Comparison of ENCODE assay signal across 8 mouse cellular contexts in genomic region chr5:88765587-88765986, GRCm38 (mm10). TPM values are rescaled to one million over a fixed set of nuclear protein-coding genes. Genes with fewer than 3 reads are reported as not detected.
DNase-seq lines count a peak whose midpoint lies in the region; ATAC-seq and TF ChIP-seq lines count a peak whose summit lies in the region.

No protein-coding gene starts in this region.

- no peak for DNase-seq in heart, postnatal 36 days
- no peak for DNase-seq in MEL (ENCODE audit: low read depth, low spot score)
- DNase-seq in forebrain, postnatal 0 days = no peak
- no peak for DNase-seq in midbrain, embryonic 10.5 days (ENCODE audit: low spot score)
- no peak for DNase-seq in natural killer cell, adult 2 months (ENCODE audit: low spot score in 2 of 2)
- no peak for DNase-seq in right cerebral cortex, postnatal 36 days (ENCODE audit: low spot score in 2 of 2)
- no peak for DNase-seq in yolk sac, embryonic 10.5 days (ENCODE audit: low spot score)

- no peak for TF ChIP-seq RAD21 in MEL (IDR thresholded peaks at IDR 0.05; ENCODE audit: low read depth, low read length)

- peaks cover 24% of the 10 kb centered on the region for H3K79me2 ChIP-seq in MEL (ENCODE audit: control insufficient read depth, insufficient read depth, low read length, poor library complexity)

- peak overlapping the region; percentile 73 for H3K4me2 ChIP-seq in heart, embryonic 14.5 days (ENCODE audit: low read length)
- H3K4me2 ChIP-seq in forebrain, postnatal 0 days (ENCODE audit: low read depth) = peak overlapping the region; percentile 50

- H3K36me3 ChIP-seq in heart, embryonic 14.5 days (ENCODE audit: control insufficient read depth, insufficient read depth, low read length) = peaks cover 20% of the 10 kb centered on the region
- peaks cover 0 to 32% of the 10 kb centered on the region in 2 experiments; a peak in 2 of 4 replicates for H3K36me3 ChIP-seq in MEL (ENCODE audit: control insufficient read depth in 1 of 2, insufficient read depth in 2 of 2, low read length in 2 of 2)
- H3K36me3 ChIP-seq in forebrain, postnatal 0 days (ENCODE audit: insufficient read depth) = peaks cover 4% of the 10 kb centered on the region; the same call in 1 of the 2 replicates
- peaks cover 42% of the 10 kb centered on the region for H3K36me3 ChIP-seq in midbrain, embryonic 10.5 days

- H3K4me3 ChIP-seq in heart, embryonic 14.5 days (ENCODE audit: control insufficient read depth in 1 of 2, insufficient read depth in 1 of 2, low read depth in 1 of 2, low read length in 2 of 2) = peak overlapping the region; percentile 81 to 86
- H3K4me3 ChIP-seq in MEL (ENCODE audit: control insufficient read depth in 1 of 2, insufficient read depth in 1 of 2, low read depth in 2 of 2, low read length in 2 of 2) = peak overlapping the region; percentile 81 to 84
- peak overlapping the region; percentile 73 for H3K4me3 ChIP-seq in forebrain, postnatal 0 days (ENCODE audit: low read depth, low read length)
- peak overlapping the region; percentile 81 for H3K4me3 ChIP-seq in midbrain, embryonic 10.5 days

- no peak for TF ChIP-seq CTCF in MEL (IDR thresholded peaks at IDR 0.05 in 2 of 3, conservative IDR thresholded peaks at IDR 0.05 in 1 of 3; ENCODE audit: control insufficient read depth in 1 of 3, insufficient read depth in 1 of 3, low read depth in 2 of 3, low read length in 3 of 3, poor library complexity in 1 of 3, severe bottlenecking in 1 of 3)
- TF ChIP-seq CTCF in forebrain, postnatal 0 days (IDR thresholded peaks at IDR 0.05; ENCODE audit: low read depth) = no peak

- TF ChIP-seq POLR2A in MEL (IDR thresholded peaks at IDR 0.05; ENCODE audit: control insufficient read depth in 1 of 2, insufficient read depth in 1 of 2, low read depth in 1 of 2, low read length in 2 of 2, poor library complexity in 1 of 2) = no peak

- H3K9me3 ChIP-seq in heart, embryonic 14.5 days (ENCODE audit: control insufficient read depth, low read length) = no peaks in the 10 kb centered on the region
- no peaks in the 10 kb centered on the region for H3K9me3 ChIP-seq in MEL (replicated peaks; ENCODE audit: insufficient read depth, low read length)
- no peaks in the 10 kb centered on the region for H3K9me3 ChIP-seq in forebrain, postnatal 0 days (ENCODE audit: low read length)
- H3K9me3 ChIP-seq in midbrain, embryonic 10.5 days (replicated peaks) = no peaks in the 10 kb centered on the region

- WGBS in heart, embryonic 14.5 days = 18% methylated on average over 6 of the region's 6 CpGs
- 2% methylated on average over 6 of the region's 6 CpGs for WGBS in forebrain, postnatal 0 days
- WGBS in midbrain, embryonic 10.5 days = 18% methylated on average over 6 of the region's 6 CpGs

- H3K4me1 ChIP-seq in heart, embryonic 14.5 days (ENCODE audit: control insufficient read depth in 2 of 2, insufficient read depth in 2 of 2, low read length in 2 of 2) = peaks cover 0 to 6% of the 10 kb centered on the region in 2 experiments; a peak in 2 of 4 replicates
- peaks cover 9 to 20% of the 10 kb centered on the region in 2 experiments for H3K4me1 ChIP-seq in MEL (ENCODE audit: control insufficient read depth in 1 of 2, insufficient read depth in 2 of 2, low read length in 2 of 2)
- H3K4me1 ChIP-seq in forebrain, postnatal 0 days (ENCODE audit: insufficient read depth) = no peaks in the 10 kb centered on the region; the same call in 1 of the 2 replicates
- H3K4me1 ChIP-seq in midbrain, embryonic 10.5 days = peaks cover 26% of the 10 kb centered on the region

- TF ChIP-seq EP300 in MEL (IDR thresholded peaks at IDR 0.05; ENCODE audit: low read depth in 1 of 2, low read length in 2 of 2) = 0 out of 4 replicates have a peak, but pooled peaks of 1 of the 2 experiments have one; percentile 1

- no peak for ATAC-seq in heart, embryonic 14.5 days (ENCODE audit: insufficient number of reproducible peaks, insufficient read depth, low FRiP score, low read depth)
- ATAC-seq in forebrain, postnatal 0 days = no peak

- intact Hi-C loops in heart, postnatal 36 days (cut with DNase I) = loop anchor here (2.0 to 5.0 kb wide), 2 partner anchors 45 to 88 kb away; partner anchors contain the start of genes Grsf1 and Mob1b

- H3K27me3 ChIP-seq in heart, embryonic 14.5 days (ENCODE audit: control insufficient read depth, insufficient read depth, low read length) = no peaks in the 10 kb centered on the region
- H3K27me3 ChIP-seq in MEL (ENCODE audit: control insufficient read depth in 1 of 2, insufficient read depth in 2 of 2, low read length in 2 of 2) = no peaks in the 10 kb centered on the region
- no peaks in the 10 kb centered on the region for H3K27me3 ChIP-seq in forebrain, postnatal 0 days (ENCODE audit: insufficient read depth, low read length)
- no peaks in the 10 kb centered on the region for H3K27me3 ChIP-seq in midbrain, embryonic 10.5 days (ENCODE audit: low read depth, poor library complexity, severe bottlenecking)

- peak overlapping the region; percentile 87 to 90 for H3K27ac ChIP-seq in heart, embryonic 14.5 days (replicated peaks in 1 of 2; ENCODE audit: control insufficient read depth in 1 of 2, insufficient read depth in 1 of 2, low read depth in 2 of 2, low read length in 2 of 2)
- H3K27ac ChIP-seq in MEL (ENCODE audit: control insufficient read depth, low read depth, low read length) = peak overlapping the region; percentile 86
- H3K27ac ChIP-seq in forebrain, postnatal 0 days (ENCODE audit: low read depth, low read length) = peak overlapping the region; percentile 85
- peak overlapping the region; percentile 97 for H3K27ac ChIP-seq in midbrain, embryonic 10.5 days (replicated peaks)

- peak overlapping the region; percentile 85 for H3K9ac ChIP-seq in heart, embryonic 14.5 days (ENCODE audit: low read length)
- H3K9ac ChIP-seq in MEL (ENCODE audit: control insufficient read depth, low read depth, low read length, poor library complexity, severe bottlenecking) = peak overlapping the region; percentile 89
- peak overlapping the region; percentile 63 for H3K9ac ChIP-seq in forebrain, postnatal 0 days

TF ChIP-seq in MEL, 35 proteins besides CTCF, POLR2A, EP300 and RAD21:
- no peak for TF ChIP-seq ELF1 (IDR thresholded peaks at IDR 0.05; ENCODE audit: low read depth, low read length)
- TF ChIP-seq CHD1 (IDR thresholded peaks at IDR 0.05; ENCODE audit: low read depth, low read length) = 0 out of 2 replicates have a peak, but pooled peaks have one; percentile 38
- TF ChIP-seq POLR2AphosphoS2 (IDR thresholded peaks at IDR 0.05; ENCODE audit: low read length) = no peak
- TF ChIP-seq ZNF384 (IDR thresholded peaks at IDR 0.05; ENCODE audit: low read depth, low read length) = peak; percentile 79
- 0 out of 2 replicates have a peak, but pooled peaks have one; percentile 6 for TF ChIP-seq ETS1 (IDR thresholded peaks at IDR 0.05; ENCODE audit: low read depth, low read length)

RNA-seq across cellular contexts. Expression of gene Dck, which starts 0.8 kb away (rescaled TPM):
- polyA plus RNA-seq in heart, embryonic 14.5 days (2014; fragmentation: Nextera tagmentation; extraction: Ambion mirVana) = 34.8 and 37.4 TPM in 2 replicates
- total RNA-seq in heart, postnatal 36 days (2021) = 1 to 10 TPM; 2.8 to 3.3 TPM
- 13.6 and 14.6 TPM in 2 replicates for total RNA-seq in MEL (2012; rRNA removed)
- 10 to 100 TPM in 1 of 2 experiments, not detected in 1; 21.4 TPM for polyA plus RNA-seq in MEL (2012; ENCODE audit: insufficient read depth in 1 of 2, insufficient read length in 2 of 2, low read depth in 1 of 2, low replicate concordance in 2 of 2, missing spikeins in 1 of 2)
- total RNA-seq in forebrain, postnatal 0 days (2014; rRNA removed) = 23.1 and 28.9 TPM in 2 replicates
- 24.6 and 30.3 TPM in 2 replicates for polyA plus RNA-seq in forebrain, postnatal 0 days (2015; fragmentation: Nextera tagmentation; extraction: Ambion mirVana)
- polyA plus RNA-seq in midbrain, embryonic 10.5 days (2016; fragmentation: Nextera tagmentation; extraction: Ambion mirVana) = 118 and 119 TPM in 2 replicates

RNA-seq across cellular contexts. Expression of gene Mob1b, which starts 44.9 kb away (rescaled TPM):
- 29.2 and 31.0 TPM in 2 replicates for polyA plus RNA-seq in heart, embryonic 14.5 days (2014; fragmentation: Nextera tagmentation; extraction: Ambion mirVana)
- 10 to 100 TPM; 24.0 to 26.8 TPM for total RNA-seq in heart, postnatal 36 days (2021)
- 14.0 TPM in 2 replicates for total RNA-seq in MEL (2012; rRNA removed)
- polyA plus RNA-seq in MEL (2012; ENCODE audit: insufficient read depth in 1 of 2, insufficient read length in 2 of 2, low read depth in 1 of 2, low replicate concordance in 2 of 2, missing spikeins in 1 of 2) = 10 to 100 TPM in 1 of 2 experiments, not detected in 1; 12.2 TPM
- 12.3 and 14.9 TPM in 2 replicates for total RNA-seq in forebrain, postnatal 0 days (2014; rRNA removed)
- polyA plus RNA-seq in forebrain, postnatal 0 days (2015; fragmentation: Nextera tagmentation; extraction: Ambion mirVana) = 4.4 and 7.8 TPM in 2 replicates
- polyA plus RNA-seq in midbrain, embryonic 10.5 days (2016; fragmentation: Nextera tagmentation; extraction: Ambion mirVana) = 10.8 and 13.2 TPM in 2 replicates
